Mouse (Mus musculus) cerebellum, adult 18-20 months (tissue): ENCODE measurements around the gene Nox4.

Experiments used
- DNase-seq, 2 experiments: peaks; one replicate each; pipeline ENCODE4 v3.0.0; 2021

Gene Nox4

DNA sequence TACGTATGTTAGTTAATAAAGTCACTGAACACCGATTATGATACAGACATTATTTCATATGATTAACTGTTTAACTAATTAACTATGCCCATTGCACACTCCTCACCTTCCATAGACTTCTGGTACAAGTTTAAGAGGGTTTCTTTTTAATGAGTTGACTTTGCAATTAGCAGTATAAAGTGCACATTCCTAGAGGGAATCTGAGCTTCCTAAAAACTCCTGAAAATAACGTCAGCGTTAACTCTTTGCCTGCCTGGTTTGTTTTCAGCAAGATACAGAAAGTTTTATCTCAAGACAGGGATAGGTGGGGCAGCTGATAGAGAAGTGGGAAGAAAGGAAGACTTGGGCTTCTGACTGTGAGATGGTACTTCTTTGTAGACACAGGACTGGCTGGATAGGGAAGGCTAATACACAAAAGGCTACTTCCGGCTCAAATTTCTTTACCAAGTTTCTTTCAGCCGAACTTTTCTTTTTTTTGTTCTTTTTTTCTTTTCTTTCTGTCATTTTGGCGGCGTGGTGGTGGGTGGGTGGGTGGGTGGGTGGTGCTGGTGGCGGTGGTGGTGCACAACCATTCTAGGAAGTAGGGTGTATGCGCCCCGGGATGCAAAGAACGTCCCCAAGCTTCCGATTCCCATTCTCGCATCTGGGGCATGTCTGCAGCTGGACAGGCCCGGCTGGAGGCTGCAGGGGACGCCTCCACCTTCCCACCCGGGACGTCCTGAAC is at the start of gene Nox4:
TSS of gene Nox4 (plus strand) at position 241 of the 724 bp plus-strand sequence.
- no peak for DNase-seq

DNA sequence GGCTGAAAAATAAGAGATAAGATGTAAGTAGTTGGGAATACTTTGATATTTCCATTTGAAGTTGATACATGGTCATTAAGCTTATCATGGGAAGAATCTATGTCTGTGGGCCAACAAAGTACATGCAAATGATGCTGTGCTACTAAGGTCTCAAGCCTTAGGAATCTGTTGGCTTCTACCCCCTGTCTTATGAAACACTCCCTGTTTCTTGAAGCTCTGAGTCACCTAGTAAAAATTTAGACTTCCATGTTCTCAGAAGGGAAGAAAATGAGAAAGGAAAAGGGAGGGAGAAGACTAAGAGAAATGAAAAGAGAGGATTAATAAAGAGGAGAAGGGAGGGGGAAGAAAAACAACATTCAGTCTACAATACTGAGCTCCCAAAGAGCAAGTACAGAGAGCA is 41.1 kb upstream of the Nox4 start:
- no peak for DNase-seq

- no peak for DNase-seq
These were observed 24.2 kb upstream of the Nox4 start for GRCm38 (mm10) chr7:87221712-87222111.

DNA sequence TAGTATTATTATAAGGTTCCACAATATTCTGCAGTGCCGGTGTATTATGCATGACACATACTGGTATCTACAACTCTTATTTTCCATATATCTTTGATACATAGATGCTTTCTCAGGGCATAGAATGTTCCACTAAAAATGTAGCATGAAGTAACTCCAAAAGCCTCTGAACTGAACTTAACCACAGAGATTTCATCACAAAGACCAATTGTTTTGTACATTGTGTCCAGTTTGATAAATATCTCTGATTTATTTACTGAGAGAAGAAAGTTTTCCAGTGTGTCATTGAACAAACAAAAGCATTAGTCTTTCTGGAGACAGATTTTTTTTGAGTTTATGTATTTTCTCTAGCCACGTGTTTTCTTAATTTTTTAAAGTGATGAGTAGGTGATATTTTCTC is 23.1 kb upstream of the Nox4 start:
- DNase-seq, result no peak

DNA sequence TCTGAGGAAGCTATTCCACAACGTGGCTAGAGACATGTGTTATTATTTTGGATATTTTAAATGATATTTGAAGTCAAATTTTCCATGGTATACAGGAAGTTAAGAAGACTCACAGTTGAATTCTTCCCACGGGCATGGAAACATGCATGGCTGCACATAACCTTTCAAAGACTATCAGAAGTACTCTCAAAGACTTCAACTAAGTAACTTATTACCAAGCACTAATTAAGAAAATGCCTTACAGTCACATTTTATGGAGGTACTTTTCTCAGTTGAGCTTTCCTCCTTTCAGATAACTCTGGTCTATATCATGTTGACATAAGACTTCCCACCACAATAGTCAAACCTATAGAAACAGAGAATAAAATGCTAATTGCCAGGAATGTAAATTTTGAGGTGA is 20.3 kb upstream of the Nox4 start:
- no peak for DNase-seq

DNA sequence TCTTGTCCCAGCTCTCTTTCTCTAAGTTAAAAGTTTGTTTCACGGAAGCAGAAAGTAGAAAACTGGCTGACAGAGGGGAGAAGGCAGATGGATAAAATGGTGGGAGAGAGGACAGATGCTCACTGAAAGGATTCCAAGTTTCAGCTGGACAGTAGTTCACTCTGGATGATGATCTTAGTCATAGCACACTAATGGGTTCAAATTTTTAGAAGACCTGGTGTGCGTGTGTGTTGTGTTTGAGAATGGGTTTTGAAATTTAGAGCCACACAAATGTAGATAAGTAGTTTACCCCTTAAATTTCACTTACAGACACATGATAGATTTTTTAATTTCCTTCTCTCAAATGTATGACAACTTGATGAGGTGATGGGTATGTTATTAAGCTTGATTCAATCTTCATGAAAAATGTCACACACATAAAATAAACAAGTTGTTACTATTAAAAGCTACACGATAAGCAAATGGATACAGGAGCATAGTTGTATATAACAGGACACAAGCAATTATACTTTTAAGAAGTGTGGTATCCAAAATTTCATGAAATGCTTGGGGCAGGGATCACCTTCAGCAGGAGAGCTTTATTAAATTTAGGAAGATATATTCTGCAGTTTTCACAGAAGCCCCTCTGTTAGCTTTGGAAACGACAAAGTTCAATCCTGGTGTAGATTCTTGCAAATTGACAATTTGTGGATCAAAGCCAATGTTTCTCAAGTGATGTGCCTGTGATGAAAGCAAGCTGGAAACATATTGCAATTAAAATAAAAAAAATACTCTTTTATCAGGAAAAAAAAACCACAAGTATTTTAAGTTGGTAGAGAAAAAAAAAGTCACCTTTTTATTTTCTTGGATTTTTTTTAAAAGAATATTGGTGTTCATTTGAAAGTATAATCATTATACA is 18.6 kb upstream of the Nox4 start:
- DNase-seq, result no peak

- DNase-seq, result no peak
These were observed 16.4 kb upstream of the Nox4 start for GRCm38 (mm10) chr7:87229502-87229901.

DNA sequence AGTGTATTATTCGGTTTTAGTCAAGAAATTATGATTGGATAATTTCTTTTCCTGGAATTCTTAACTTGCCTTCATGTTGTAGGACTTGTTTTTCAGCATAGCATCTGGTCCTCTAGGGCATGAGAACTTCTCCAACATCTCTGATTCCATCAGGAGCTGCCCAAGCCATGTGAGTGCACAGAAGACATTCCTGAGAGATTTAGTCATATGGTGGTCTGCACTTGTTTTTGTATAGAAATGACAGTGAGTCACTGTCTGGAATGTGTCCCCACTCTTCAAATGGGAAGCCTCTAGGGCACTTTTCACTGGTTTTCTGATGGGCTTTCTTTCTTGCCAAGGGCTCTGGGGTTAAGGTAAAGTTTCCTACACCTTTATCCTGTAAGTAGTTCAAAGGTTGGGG is 4.8 kb upstream of the Nox4 start:
- no peak for DNase-seq

DNA sequence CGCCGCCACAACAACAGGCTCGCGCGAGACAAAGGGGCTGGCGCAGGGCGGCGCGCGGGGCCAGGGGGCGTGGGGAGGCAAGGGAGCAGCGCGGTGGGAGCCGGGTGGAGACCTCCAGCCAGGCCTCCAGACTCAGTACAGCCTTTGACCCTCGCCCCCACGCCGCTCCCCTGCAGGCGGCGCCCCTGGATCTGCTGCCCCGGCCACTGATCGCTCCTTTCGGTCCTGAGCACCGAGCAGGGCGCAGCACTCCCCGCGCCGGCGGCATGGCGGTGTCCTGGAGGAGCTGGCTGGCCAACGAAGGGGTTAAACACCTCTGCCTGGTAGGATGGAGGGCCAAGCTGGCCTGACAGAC is 661 bp downstream of the Nox4 start:
- DNase-seq, result no peak

DNA sequence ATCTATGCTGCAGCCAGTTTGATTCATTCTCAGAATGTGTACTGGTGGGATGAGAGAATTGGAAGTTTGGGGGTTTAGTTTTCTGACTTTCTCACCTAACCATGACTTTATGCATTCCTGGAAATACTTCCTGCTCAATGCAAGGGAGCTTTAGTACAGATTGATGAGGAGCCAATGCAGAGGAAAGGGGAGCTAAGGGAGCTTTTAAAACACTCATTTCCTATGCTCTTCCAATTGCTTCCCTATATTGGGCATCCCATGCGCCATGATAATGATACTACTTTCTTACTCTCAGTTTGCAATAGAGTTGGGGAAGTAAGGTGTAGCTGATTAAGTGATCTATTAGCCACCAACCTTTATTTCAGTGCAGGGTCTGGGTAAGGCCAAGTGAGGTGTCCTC is 1.0 kb downstream of the Nox4 start:
- no peak for DNase-seq

- DNase-seq, result no peak
These were observed 2.0 kb downstream of the Nox4 start for GRCm38 (mm10) chr7:87247926-87248325.

DNA sequence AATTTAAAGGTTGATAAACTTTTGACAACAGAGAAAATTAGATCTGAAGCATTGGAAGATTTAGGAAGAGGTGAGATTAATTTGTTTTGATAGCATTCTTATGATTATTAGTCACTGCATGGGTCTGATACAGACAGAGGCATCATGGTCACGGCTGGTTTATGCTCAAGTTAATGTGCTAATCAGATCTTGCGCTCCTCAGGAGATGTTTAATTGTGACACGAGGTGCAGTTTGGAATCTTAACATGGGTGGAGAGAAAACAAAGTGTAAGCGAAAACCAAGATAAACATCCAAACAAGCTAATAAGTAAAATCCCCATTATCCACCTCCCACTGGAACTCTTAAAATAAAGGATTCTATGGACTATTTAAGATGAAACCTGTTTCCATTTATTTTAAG is 6.2 kb downstream of the Nox4 start:
- no peak for DNase-seq

DNA sequence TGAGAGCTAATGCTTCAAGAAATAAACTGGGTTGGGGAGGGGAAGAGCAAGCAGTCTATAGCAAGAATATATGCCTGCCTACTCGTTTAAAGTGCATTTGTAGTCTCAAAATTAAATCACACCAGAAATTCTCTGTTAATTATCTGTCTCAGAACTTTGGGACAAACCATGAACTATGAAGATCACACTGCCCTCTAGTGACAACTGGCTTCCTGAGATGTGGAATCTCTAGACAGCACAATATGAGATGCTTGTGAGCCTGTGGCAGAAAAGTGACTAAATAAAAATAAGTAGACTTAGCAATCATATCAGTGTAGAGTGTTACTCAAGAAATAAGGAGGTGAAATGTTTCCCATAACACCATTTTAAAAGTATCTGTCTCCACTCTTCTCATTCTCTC is 31.3 kb downstream of the Nox4 start:
- peak; percentile 2 to 7 for DNase-seq

GRCm38 (mm10) chr7:87303726-87304315 is 57.9 kb downstream of the Nox4 start:
- no peak for DNase-seq

DNA sequence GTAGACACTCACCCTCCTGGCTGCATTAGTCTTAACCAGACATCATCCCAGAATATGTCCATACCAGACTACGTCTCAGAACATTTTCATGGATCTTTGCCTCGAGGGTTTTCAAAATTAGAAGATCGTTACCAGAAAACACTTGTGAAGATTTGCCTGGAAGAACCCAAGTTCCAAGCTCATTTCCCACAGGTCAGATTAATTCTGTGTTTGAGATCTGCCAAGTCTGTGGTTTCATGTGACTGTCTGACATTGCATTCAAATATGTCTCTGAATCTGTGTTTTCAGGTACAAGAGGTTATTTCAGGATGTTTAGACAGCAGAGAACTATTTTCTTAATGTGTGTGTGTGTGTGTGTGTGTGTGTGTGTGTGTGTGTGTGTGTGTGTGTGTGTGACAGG is 75.7 kb downstream of the Nox4 start:
- no peak for DNase-seq

- DNase-seq, result no peak
These were observed 76.2 kb downstream of the Nox4 start for GRCm38 (mm10) chr7:87322085-87322484.

DNA sequence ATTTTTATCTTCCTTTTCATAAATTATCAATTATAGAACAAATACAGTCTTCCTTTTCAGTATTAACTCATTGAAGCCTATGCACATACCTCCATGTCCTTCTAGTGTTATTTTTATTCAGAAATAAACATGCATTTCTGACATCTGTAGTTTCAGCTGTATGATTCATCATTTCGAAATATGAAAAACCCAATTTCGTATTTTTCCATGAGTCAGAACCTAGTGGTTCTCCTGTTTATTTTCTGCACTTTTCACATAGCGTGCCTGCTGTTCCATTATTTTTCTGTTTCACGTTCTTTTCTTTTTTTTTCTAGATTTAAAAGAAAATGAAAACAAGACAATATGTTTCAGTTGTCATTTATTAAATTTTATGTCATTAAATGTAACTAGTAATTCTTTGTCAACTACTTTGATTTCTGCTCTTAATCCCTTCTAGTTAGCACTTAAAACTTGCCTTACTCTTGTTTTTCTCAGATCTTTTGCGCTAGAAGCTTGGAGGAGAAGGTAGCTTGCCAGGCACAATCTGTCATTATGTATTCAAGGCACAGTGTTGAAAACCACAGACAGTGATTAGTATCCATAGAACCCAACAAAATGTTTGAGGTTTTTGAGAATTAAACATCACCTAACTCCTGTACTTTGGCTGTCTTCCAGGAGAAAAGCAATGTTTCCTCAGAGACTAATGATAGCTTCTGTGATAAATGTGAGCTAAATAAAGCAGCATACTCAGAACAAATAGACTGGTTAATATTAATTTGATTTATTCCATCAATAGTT is 85.1 kb downstream of the Nox4 start:
- DNase-seq, result no peak

DNA sequence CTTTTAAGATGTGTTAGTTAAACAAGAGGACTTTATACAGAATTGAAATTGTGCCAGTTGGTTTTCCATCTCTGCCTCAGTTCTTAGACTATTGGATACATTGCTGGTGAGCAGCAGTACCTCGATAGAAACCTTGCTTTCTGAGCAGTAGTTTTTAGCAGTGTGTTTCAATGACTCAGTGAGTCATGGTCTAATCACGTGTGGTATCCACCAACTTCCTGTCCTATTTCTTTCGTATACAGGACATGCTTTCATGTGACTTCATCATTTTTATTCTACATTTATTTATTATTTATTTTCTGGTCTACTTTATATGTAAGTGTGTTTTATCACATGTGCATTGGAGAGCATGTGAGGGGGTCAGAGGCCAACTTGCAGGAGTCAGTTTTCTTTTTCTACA is 99.7 kb downstream of the Nox4 start:
- no peak for DNase-seq

GRCm38 (mm10) chr7:87352818-87353217 is 106.9 kb downstream of the Nox4 start:
- no peak for DNase-seq

- no peak for DNase-seq
These were observed 121.9 kb downstream of the Nox4 start for GRCm38 (mm10) chr7:87367834-87368233.

- no peak for DNase-seq
These were observed 123.2 kb downstream of the Nox4 start for GRCm38 (mm10) chr7:87369131-87369530.

DNA sequence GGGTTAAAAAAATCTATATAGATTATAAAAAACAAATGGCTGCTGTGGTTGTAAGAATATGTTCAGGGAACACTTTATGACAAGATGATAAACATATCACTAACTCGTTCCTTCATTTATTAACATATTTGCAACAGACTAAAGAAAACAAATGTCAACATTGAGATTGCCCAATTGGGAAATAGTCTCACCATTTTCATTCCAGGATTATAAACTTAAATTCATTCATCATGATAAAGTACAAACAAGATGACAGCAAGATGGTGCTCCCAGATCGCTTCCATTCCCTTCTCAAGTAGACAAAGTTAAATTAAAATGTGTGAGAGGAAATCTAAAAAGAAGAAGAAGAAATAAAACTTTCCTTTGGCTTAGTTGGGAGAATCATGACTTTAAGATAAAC is 124.9 kb downstream of the Nox4 start:
- no peak for DNase-seq

- no peak for DNase-seq
These were observed 125.4 kb downstream of the Nox4 start for GRCm38 (mm10) chr7:87371316-87371715.
